Mouse (Mus musculus) liver (tissue): ENCODE data around the gene Eif2ak1.
"Not testable (repeated sequence)": the region's sequence is repeated elsewhere in the genome, so short reads cannot be mapped to it uniquely, and the experiment has no call there.

ENCODE experiments used
- DNase-seq: peaks from one replicate; pipeline ENCODE4 v3.0.0-alpha.2; 2020; ENCODE audit warnings: mixed read lengths

Gene Eif2ak1

DNA sequence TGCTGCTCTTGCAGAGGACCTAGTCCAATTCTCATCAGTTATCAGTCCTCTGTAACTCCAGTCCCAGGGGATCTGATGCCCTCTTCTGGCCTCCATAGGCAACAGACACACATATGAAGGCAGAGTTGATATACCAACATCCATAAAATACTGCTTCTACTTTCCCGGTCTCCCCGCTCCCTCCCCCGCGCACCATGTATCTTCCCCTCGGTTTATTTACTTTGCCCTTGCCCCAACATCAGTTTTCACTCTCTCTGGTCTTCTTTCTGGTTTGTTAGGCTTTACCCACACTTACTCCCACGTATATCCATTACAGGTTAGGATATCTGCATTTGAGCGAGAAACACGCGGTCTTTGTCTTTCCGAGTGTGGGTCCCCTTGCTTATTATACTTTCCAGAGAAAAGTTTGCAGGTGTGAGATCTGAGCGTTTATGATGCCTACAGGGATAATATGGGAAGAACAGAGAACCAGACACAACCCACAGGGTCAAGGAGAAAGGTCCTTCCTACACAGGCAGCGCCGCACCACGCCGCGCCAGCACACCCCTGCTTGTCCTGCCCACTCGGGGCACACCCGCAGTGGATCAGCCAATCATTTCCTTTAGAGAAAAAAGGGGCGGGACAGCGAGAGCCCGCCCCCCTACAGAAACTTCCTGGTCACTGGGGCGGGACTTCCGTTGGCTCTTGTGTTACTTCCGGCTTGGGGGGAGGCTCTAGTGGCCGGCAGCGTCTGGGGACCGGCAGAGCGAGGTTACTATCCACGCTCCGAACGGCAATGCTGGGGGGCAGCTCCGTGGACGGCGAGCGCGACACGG is at the start of gene Eif2ak1:
Gene Eif2ak1 (plus strand): TSS at position 673 of the 815 bp plus-strand sequence.
- DNase-seq = peak; percentile 96

GRCm38 (mm10) chr5:143781951-143782350 is 35.6 kb upstream of the Eif2ak1 start:
- DNase-seq = no peak

DNA sequence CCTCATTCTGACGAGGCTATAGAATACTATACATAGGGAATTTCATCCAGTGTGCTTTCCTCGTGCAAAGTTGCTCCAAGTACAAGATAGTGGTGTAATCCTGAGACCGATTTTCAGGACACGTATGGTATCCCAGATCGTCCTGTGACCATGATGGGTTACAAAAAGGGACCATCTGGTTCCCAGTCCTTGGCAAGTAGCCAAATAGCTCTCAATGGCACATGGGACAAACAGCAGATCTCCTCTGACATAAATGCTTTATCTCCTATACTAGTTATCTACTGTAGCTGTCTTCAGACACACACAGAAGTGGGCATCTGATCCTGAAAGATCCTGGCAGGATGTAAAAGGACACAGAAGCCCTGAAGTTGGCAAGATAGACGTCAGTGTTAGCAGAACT is 32.2 kb upstream of the Eif2ak1 start:
- DNase-seq = no peak

- not testable (repeated sequence) for DNase-seq
These were observed 16.4 kb upstream of the Eif2ak1 start for GRCm38 (mm10) chr5:143801216-143801615.

- no peak for DNase-seq
These were observed 13.4 kb upstream of the Eif2ak1 start for GRCm38 (mm10) chr5:143804056-143804765.

DNA sequence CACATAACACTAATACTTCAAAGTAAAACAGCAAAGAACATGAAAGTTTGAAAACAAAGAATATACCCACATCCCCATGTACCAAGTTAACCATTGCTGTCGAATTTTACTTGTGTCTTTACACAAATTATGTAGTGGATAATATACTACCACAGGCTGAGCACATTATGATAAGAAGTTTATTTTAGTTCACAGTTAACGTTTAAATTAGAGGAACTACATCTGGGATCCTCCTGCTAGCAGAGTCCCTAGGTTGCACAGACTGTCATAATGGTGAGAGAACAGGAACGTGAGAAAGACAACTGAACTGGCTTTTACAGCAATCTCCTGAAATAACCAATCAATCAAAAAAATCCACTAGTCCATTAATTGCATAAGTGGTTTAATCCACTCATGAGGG is 10.3 kb upstream of the Eif2ak1 start:
- DNase-seq = no peak

DNA sequence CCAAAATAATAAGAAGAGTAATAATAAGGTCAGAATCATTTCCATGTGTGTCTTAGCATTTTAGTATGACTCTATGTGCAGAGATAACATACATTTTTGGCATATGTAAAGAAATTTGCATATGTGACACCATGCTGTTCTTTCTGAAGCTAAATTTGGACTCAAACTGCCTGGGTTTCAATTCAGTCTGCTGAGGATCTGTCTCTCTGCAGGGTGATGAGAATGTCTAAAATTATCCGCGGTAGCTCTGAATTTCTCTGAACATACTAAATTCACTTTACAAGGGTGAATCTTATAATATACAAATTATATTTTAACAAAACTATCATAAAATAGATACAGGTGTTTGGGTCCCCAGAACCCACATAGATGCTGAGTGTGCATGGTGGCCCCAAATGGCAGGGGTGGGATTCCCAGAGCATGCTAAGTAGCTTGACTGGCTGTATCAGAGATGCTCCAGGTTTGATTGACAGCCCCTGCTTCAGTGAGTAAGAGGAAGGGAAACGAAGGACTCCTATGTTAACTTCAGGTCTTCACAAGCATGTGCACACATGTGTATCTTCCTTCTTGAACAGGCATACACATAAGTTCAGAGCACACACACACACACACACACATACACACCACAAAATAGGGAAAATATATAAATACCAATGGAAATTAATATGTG is 8.0 kb upstream of the Eif2ak1 start:
- no peak for DNase-seq

DNA sequence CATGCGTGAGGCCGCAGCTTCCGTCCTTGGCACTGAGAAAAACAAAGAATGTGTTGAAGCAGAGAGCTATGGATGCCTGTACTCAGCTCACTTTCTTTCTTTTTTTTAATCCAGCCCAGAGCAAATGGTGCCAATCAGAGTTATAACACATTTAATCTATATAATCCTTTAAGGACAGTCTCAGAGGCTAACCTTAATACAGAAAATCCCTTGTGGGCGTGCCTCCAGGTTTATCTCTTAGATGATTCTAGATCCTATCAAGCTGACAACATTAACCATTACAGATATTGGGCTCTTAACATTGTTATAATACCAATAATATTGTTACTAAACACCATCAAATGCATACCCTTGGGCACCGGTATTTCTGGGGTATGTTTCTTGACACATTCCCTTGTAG is 5.9 kb upstream of the Eif2ak1 start:
- DNase-seq = no peak

GRCm38 (mm10) chr5:143814626-143815025 is 3.0 kb upstream of the Eif2ak1 start:
- no peak for DNase-seq

GRCm38 (mm10) chr5:143817931-143818311 is 333 bp downstream of the Eif2ak1 start:
- no peak for DNase-seq

DNA sequence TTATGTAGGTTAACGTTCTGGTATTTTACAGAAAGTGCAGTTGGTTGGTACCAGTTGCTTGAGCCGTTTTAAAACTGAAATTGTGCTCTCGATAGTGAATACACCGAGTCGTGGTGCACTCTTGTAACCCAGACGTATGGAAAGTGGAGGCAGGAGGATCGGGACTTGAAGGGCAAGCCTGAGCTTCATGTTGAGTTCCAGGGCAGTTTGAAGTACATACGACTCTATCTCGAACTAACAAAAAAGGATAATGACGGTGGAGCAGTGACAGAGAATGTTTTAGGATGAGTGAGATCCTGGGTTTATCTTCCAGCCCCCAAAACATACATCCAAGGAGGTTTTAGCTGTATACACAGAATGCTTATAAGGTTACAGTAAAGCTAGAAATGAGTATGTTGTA is 873 bp downstream of the Eif2ak1 start:
- DNase-seq = peak; percentile 16

- peak; percentile 90 for DNase-seq
These were observed 1.4 kb downstream of the Eif2ak1 start for GRCm38 (mm10) chr5:143818949-143819348.

GRCm38 (mm10) chr5:143819906-143820660 is 2.5 kb downstream of the Eif2ak1 start:
- no peak for DNase-seq

DNA sequence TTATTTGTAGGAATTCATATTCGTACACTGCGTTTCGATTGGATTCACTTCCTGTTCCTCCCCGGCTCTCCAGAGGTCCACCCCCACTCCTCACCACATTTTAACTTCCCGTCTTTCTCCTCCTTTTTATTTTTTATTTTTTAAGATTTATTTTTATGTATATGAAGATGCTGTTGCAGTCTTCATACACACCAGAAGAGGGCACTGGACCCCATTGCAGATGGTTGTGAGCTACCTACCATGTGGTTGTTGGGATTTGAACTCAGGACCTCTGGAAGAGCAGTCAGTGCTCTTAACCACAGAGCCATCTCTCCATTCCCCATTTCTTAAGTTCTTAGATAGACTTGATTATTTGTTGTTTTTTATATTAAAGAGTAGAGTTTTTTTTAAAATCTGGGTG is 3.2 kb downstream of the Eif2ak1 start:
- no peak for DNase-seq

DNA sequence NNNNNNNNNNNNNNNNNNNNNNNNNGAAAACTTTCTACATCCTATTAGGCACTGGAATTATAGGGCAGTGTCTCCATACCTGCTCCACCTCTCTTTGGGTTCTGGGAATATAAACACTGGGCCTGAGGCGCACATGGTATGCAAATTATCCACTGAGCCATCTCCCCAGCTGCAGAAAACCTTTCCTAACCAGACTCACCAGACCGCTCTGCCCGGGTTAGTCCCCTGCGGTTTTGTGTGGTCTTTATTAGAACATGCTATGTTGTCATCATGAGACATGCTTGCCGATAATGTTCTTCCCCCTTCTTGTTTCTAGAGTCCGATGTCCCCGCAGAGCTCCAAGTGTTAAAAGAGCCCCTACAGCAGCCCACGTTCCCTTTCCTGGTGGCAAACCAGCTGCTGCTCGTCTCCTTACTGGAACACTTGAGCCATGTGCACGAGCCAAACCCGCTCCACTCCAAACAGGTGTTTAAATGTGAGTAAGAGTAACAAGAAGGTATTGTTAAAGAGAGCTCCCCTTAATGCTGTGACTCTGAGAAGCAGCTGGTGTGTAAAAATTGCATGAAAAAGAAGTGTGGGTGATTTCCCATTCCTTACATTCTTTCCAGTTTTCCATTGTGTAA is 54.1 kb downstream of the Eif2ak1 start:
- DNase-seq = no peak

DNA sequence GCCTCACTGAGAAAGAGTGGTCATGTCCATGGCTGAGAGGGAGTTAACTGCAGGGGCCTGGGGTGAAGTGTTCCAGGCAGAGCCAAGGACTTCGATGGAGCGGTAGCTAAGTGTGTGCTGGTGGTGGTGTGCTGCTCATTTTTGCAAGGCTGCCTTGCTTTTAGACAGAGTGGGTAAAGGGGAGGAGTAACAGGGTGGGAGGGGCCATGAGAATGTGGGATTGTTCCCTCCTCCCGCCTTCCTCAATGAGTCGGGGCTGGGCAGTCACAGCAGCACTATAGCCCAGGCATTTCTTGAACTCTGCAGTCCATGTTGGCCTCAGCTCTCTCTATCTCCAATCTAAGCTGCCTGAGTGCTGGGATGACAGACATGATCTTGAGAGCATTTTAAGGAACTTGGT is 57.0 kb downstream of the Eif2ak1 start:
- no peak for DNase-seq

GRCm38 (mm10) chr5:143885274-143885673 is 67.7 kb downstream of the Eif2ak1 start:
- no peak for DNase-seq

DNA sequence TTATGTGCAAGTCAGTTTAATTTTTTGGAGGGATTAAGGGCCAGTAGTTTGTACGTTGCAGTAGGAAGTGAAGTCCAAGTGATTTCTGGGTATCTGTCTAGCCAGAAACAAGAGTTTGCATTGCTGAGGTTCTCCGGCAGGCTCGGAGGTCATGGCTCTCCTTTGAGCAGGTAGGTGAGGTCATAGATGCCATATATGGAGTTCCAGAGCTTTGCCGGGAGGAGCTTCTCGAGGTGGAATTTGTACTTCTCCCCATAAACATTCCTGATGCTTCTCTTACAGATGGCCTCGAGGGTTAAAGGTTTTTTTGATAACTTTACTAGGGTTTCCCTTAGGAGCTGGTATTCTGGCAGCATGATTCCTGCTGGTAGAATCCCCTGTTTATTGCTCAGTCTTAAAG is 73.2 kb downstream of the Eif2ak1 start:
- no peak for DNase-seq

- DNase-seq = no peak
These were observed 74.8 kb downstream of the Eif2ak1 start for GRCm38 (mm10) chr5:143892255-143892886.

DNA sequence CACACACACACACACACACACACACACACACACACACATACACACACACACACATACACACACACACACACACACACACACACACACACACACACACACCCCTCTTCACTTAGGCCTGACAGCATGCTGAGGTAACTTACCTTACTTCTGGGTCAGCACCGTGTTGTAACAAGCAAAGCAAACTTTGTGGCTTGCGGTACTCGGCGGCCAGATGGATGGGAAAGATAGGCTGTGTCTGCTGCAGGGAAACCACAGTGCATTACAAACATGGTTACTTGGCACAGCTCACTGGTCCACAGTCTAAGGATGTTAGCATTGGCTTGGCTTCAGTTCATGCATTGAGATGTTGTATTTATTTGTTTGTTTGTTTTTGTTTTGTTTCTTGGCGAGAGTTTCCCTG is 75.8 kb downstream of the Eif2ak1 start:
- peak; percentile 61 for DNase-seq

DNA sequence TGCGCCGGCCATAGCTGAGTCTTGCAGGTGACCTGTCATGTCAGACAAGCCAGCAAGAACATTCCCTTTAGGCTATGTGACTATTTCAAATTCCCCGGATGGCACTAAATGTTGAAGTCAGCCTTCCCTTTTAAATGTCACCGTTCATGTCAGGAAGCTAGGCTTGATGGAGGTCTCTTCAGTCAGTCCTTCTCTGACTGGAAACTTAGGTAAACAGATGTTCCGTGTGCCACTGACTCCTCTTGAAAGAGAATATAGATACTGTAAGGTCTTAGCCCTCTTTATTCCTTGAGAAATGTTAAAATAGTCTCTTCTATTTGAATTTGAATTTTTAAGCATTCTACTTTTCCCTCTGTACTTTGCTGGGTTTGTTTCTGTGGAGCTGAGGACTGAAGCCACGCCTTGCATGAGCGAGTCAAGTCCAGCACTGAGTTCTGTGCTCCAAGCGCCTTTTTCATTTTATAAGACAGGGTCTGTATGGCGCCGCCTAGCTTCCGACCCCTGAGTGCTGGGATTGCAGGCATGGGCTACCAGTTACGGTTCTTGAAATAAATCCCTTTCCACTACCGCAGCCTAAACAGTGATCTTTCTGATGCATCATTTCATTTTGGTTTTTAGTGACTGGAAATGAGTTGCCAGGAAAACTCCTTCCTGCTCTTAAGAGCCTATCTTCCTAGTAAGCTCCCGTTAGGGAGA is 80.2 kb downstream of the Eif2ak1 start, which contains the start of gene Ankrd61:
Gene Ankrd61 (minus strand): TSS at position 51 of the 696 bp plus-strand sequence.
- no peak for DNase-seq
